Mouse (Mus musculus) kidney, adult 18-20 months (tissue): Measurements from ENCODE around the gene Gnb4.

Source experiments
- DNase-seq: peaks from one replicate; pipeline ENCODE4 v3.0.0; 2021

Gene Gnb4

DNA sequence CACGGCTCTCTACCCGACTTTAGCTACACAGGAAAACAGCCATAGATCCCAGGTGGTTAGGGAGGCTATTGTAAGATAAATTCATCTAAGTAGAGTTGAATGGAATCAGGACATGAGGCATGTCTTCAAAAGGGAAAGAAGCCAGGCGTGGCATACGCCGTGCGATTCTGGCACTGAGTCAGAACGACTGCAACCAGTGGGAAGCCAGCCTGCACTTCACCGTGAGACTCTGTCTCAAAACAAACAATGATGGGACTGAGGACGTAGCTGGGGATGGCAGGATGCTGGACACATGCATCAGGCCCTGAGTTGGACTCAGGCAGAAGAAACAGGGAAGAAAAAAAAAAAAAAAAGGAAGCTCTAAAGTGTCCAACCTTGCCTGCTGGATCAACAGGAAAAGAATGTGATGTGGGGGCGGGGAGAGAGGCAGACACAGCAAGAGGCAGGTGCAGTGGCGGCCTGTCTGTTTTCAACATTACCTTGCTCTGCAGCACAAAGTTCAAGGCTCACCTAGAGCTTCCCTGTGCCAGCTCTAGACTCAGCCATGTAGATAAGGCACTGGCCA lies 4.7 kb downstream of the Gnb4 start:
- no peak for DNase-seq

DNA sequence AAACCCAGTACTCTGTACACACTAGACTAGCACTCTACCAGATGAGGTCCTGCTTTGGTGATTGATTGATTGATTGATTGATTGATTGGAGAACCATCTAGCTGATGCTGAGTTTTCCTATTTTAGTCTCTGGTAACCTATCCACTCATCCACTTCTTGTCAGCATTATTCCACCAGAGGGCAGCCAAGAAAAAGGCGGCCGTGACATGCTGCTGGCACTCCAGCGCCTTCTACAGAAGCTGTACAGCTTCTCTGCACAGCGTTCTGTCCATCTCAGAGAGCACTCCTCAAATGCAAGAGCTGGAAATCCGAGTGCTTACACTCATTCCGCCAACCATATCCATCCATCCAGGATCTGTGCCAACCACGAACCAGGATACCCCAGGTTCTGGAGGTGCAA lies 5.8 kb downstream of the Gnb4 start:
- peak; percentile 49 for DNase-seq

DNA sequence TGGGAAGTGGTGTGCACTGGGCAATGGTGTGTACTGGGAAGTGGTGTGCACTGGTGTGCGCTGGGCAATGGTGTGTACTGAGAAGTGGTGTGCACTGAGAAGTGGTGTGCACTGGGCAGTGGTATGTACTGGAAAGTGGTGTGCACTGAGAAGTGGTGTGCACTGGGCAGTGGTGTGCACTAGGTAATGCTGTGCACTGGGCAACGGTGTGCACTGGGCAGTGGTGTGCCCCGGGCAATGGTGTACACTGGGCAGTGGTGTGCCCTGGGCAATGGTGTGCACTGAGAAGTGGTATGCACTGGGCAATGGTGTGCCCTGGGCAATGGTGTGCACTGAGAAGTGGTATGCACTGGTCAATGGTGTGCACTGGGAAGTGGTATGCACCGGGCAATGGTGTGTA lies 7.2 kb downstream of the Gnb4 start:
- no peak for DNase-seq

GRCm38 (mm10) chr3:32601055-32601454 lies 15.3 kb downstream of the Gnb4 start:
- DNase-seq = no peak

- no peak for DNase-seq
Observed at GRCm38 (mm10) chr3:32599328-32599727, 17.1 kb downstream of the Gnb4 start.

GRCm38 (mm10) chr3:32595080-32595479 lies 21.3 kb downstream of the Gnb4 start:
- no peak for DNase-seq

- no peak for DNase-seq
Observed at GRCm38 (mm10) chr3:32586274-32586673, 30.1 kb downstream of the Gnb4 start.

DNA sequence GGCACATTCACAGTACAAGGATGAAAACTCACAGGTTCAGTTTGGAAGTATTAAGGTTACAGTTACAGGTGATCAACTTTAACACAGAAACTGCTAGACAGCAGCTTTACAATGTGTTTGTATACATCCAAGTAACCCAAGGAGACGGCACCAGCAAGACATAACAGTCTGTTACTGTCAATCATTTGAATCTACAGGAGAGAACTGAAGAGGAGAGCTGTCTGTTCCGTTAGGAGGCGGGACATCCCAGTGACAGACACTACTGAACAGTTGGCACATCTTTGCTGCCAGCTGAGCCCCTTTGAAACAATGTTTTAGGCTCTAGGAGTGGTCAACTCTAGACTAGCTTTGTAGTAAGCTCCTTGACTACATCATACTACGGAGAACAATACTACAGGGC lies 32.9 kb downstream of the Gnb4 start:
- DNase-seq = no peak

- DNase-seq = no peak
Observed at GRCm38 (mm10) chr3:32581911-32582310, 34.5 kb downstream of the Gnb4 start.

- no peak for DNase-seq
Observed at GRCm38 (mm10) chr3:32580738-32581137, 35.6 kb downstream of the Gnb4 start.

DNA sequence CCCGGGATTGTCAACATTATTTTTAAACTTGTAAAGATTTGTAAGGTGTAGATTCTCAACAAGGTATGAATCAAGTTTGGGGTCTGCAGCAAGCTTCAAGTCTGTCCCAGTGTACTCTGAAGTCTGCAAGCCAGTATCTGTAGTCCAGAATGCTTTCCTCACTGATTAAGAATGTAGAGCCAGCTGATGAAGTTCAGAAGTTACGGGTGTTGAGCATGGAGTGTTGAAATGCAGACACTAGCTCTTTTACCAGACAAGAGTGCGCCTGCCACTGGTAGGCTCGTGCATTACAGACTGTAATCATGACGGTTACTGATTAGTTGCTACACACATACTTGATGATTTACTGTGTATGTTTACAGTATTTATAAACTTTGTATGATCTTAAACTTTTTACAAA lies 37.6 kb downstream of the Gnb4 start:
- DNase-seq = no peak

DNA sequence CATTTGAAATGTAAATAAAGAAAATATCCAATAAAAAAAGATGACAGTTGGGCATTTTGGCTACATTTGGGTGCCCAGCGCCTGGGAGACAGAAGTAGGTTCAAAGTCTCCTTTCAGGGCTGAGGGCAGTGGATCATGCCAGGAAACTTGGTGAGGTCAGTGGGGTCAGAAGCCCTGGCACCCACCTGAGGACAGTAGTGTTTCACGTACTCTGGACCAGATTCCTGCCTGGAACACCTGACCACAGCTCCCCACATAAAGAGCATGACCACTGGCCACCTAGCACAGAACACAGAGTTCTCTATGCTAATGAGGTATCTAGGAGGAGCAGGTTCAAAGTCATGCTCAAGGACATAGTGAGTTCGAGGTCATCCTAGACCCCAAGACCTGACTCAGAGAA lies 41.2 kb downstream of the Gnb4 start:
- DNase-seq = peak; percentile 77

DNA sequence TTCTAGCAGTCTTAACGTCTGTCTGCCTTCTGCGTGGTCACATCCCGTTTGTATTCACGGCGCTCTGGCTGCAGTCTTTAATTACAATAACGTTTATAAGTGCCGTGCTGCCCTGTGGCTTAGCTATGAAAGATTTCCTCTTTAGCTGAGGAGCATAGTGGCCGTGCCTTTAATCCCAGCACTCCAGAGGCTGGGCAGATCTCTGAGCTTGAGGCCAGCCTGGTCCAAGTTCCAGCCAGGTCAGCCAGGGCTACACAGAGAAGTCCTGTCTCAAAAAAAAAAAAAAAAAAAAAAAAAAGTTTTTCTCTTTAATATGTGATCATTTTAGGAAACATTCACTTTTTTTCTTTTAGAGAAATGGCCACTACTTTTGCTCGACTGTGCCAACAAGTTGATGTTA lies 42.5 kb downstream of the Gnb4 start:
- DNase-seq = peak; percentile 43

DNA sequence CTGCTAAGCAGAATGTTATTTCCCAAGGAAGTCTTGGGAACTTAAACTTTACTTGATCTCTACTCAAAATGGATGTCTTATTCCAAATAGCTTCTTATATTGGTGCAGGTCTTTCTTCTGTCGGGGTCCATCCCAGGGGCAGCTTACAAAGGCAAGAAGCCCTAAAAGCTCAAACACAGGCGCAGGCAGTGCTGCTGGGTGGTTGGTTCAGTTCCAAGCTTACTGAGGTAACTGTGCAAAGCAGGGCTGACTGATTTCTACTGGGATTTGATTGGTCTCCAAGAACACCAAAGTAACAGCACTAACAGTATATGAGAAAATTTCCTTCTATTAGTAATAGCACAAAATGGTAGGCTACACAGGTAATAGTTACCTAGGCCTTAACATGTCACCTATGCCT lies 43.3 kb downstream of the Gnb4 start:
- DNase-seq = no peak

GRCm38 (mm10) chr3:32563401-32563800 lies 53.0 kb downstream of the Gnb4 start:
- peak; percentile 29 for DNase-seq

- DNase-seq = peak; percentile 40
Observed at GRCm38 (mm10) chr3:32553061-32553460, 63.3 kb downstream of the Gnb4 start.

- DNase-seq = no peak
Observed at GRCm38 (mm10) chr3:32538091-32538490, 78.3 kb downstream of the Gnb4 start.

DNA sequence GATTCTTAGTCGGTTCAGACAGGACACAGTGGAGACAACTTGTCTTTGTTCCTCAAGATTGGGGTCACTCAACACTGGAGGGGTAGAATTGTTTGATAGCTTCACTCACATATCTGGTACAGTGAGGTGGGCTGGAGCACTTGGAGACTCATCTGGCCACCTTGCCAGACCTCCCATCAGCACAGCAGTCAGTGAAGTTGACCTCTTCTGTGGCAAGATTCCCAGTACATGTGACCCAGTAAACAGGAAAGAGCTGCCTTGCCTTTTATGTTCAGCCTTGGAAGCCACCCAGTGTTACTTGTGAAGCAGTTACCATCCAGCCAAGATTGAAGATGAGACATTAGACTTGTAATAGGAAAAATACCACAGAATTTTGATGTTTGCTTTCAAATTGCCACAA lies 78.8 kb downstream of the Gnb4 start:
- DNase-seq = peak; percentile 73

DNA sequence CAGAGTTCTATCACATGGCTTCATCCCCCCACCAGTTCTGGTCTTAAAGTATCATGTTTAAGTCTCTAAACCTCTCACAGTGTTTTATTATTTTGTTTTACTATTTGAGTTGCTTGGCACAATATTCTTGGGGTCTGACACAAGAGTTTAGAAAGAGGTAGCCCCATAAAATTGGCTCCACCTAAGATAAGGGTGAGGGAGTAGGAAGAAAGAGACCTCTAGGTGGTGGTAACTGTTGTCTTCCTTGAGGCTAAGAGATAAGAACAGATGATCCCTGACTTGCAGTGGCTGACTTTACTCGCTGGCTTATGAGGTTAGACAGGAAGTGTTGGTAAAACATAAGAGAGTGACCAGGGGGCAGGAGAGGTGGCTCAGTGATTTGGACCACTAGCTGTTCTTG lies 80.7 kb downstream of the Gnb4 start:
- no peak for DNase-seq
